Mouse (Mus musculus) MEL (cell line): ENCODE results near the gene Ffar3. TPM values are rescaled to one million over a fixed set of nuclear protein-coding genes. Genes with fewer than 3 reads are reported as not detected.
"Not testable (repeated sequence)": the region's sequence is repeated elsewhere in the genome, so short reads cannot be mapped to it uniquely, and the experiment has no call there.

Experiments
- DNase-seq: peaks from one replicate; pipeline ENCODE4 v3.0.0; 2011; ENCODE audit warnings: low read depth, low spot score
- H3K27ac ChIP-seq: 2 replicates; pipeline ENCODE4 v1.5.1; 2012; ENCODE audit warnings: low read depth, mild to moderate bottlenecking, control low read depth, low read length, moderate library complexity; ENCODE audit not compliant: control insufficient read depth
- H3K27me3 ChIP-seq, 2 experiments: fragments of 150-350 bp in 1 of 2; sonication (generic) in 1 of 2; 2 replicates each; pipeline ENCODE4 v1.6.1; 2012; ENCODE audit warnings: low read length in 2 of 2, mild to moderate bottlenecking in 2 of 2, improper control_type of control experiment in 1 of 2, moderate library complexity in 1 of 2; ENCODE audit not compliant: insufficient read depth in 2 of 2, control insufficient read depth in 1 of 2
- H3K36me3 ChIP-seq, 2 experiments: 2 replicates each; pipeline ENCODE4 v1.6.1; 2012 to 2014; ENCODE audit warnings: low read length in 2 of 2, improper control_type of control experiment in 1 of 2, inconsistent platforms in 1 of 2, mild to moderate bottlenecking in 1 of 2; ENCODE audit not compliant: insufficient read depth in 2 of 2, control insufficient read depth in 1 of 2
- H3K4me1 ChIP-seq, 2 experiments: fragments of 150-350 bp in 1 of 2; sonication (generic) in 1 of 2; 2 replicates each; pipeline ENCODE4 v1.6.1; 2012; ENCODE audit warnings: low read length in 2 of 2, improper control_type of control experiment in 1 of 2, mild to moderate bottlenecking in 1 of 2; ENCODE audit not compliant: insufficient read depth in 2 of 2, control insufficient read depth in 1 of 2
- H3K4me3 ChIP-seq, 2 experiments: fragments of 150-350 bp in 1 of 2; sonication (generic) in 1 of 2; 2 replicates each; pipeline ENCODE4 v1.5.1; 2012; ENCODE audit warnings: low read depth in 2 of 2, low read length in 2 of 2, mild to moderate bottlenecking in 2 of 2, moderate library complexity in 2 of 2, control low read depth in 1 of 2, improper control_type of control experiment in 1 of 2; ENCODE audit not compliant: control insufficient read depth in 1 of 2, insufficient read depth in 1 of 2
- H3K79me2 ChIP-seq: 2 replicates; pipeline ENCODE4 v1.6.1; 2012; ENCODE audit warnings: mild to moderate bottlenecking, low read length, moderate library complexity; ENCODE audit not compliant: control insufficient read depth, poor library complexity, insufficient read depth
- H3K9ac ChIP-seq: 2 replicates; pipeline ENCODE4 v1.6.1; 2012; ENCODE audit warnings: low read depth, mild to moderate bottlenecking, control low read depth, low read length, moderate library complexity; ENCODE audit not compliant: control insufficient read depth, poor library complexity, severe bottlenecking
- H3K9me3 ChIP-seq: fragments of 150-350 bp; sonication (generic); replicated peaks from 2 replicates; pipeline ENCODE4 v1.6.1; 2012; ENCODE audit warnings: mild to moderate bottlenecking, low read length, improper control_type of control experiment, moderate library complexity; ENCODE audit not compliant: insufficient read depth
- CTCF ChIP-seq, 3 experiments: IDR thresholded peaks in 2 of 3; conservative IDR thresholded peaks in 1 of 3; 2 replicates each; pipeline ENCODE4 v1.5.1; 2011 to 2012; ENCODE audit warnings: low read length in 3 of 3, low read depth in 2 of 3, mild to moderate bottlenecking in 2 of 3, improper control_type of control experiment in 1 of 3, inconsistent platforms in 1 of 3, mixed read lengths in 1 of 3, moderate library complexity in 1 of 3; ENCODE audit not compliant: control insufficient read depth in 1 of 3, insufficient read depth in 1 of 3, poor library complexity in 1 of 3, severe bottlenecking in 1 of 3
- ETS1 ChIP-seq: IDR thresholded peaks from 2 replicates; pipeline ENCODE4 v1.6.1; 2012; ENCODE audit warnings: low read depth, mild to moderate bottlenecking, inconsistent platforms, low read length, improper control_type of control experiment, moderate library complexity
- GABPA ChIP-seq: IDR thresholded peaks from 2 replicates; pipeline ENCODE4 v1.6.1; 2012; ENCODE audit warnings: low read depth, mild to moderate bottlenecking, inconsistent platforms, low read length, improper control_type of control experiment, moderate library complexity
- HCFC1 ChIP-seq: IDR thresholded peaks from 2 replicates; pipeline ENCODE4 v1.6.1; 2012; ENCODE audit warnings: low read depth, mild to moderate bottlenecking, inconsistent platforms, low read length, improper control_type of control experiment, moderate library complexity
- JUND ChIP-seq: IDR thresholded peaks from 2 replicates; pipeline ENCODE4 v1.6.1; 2011; ENCODE audit warnings: low read depth, mild to moderate bottlenecking, improper control_type of control experiment, low read length
- KAT2A ChIP-seq: conservative IDR thresholded peaks from 2 replicates; pipeline ENCODE4 v1.6.1; 2012; ENCODE audit warnings: low read depth, low read length, improper control_type of control experiment, inconsistent platforms
- MAFK ChIP-seq: IDR thresholded peaks from 2 replicates; pipeline ENCODE4 v1.6.1; 2011; ENCODE audit warnings: low read depth, mild to moderate bottlenecking, low read length, improper control_type of control experiment, borderline replicate concordance
- MEF2A ChIP-seq: IDR thresholded peaks from 2 replicates; pipeline ENCODE4 v1.6.1; 2014; ENCODE audit warnings: low read depth, mild to moderate bottlenecking, inconsistent platforms, low read length, improper control_type of control experiment; ENCODE audit not compliant: poor library complexity, insufficient replicate concordance, severe bottlenecking; ENCODE audit errors: extremely low read depth
- NRF1 ChIP-seq: IDR thresholded peaks from 2 replicates; pipeline ENCODE4 v1.6.1; 2014; ENCODE audit warnings: low read depth, mild to moderate bottlenecking, inconsistent platforms, low read length, improper control_type of control experiment, moderate library complexity; ENCODE audit not compliant: poor library complexity, insufficient read depth, severe bottlenecking
- POLR2A ChIP-seq, 2 experiments: IDR thresholded peaks; 2 replicates each; pipeline ENCODE4 v1.6.1; 2011 to 2012; ENCODE audit warnings: low read length in 2 of 2, mild to moderate bottlenecking in 2 of 2, control low read depth in 1 of 2, improper control_type of control experiment in 1 of 2, low read depth in 1 of 2, moderate library complexity in 1 of 2; ENCODE audit not compliant: control insufficient read depth in 1 of 2, insufficient read depth in 1 of 2, poor library complexity in 1 of 2
- POLR2AphosphoS5 ChIP-seq: IDR thresholded peaks from 2 replicates; pipeline ENCODE4 v1.6.1; 2012; ENCODE audit warnings: low read depth, borderline replicate concordance, mild to moderate bottlenecking, inconsistent platforms, low read length, moderate library complexity, mixed read lengths
- RAD21 ChIP-seq: IDR thresholded peaks from 2 replicates; pipeline ENCODE4 v1.6.1; 2011; ENCODE audit warnings: mild to moderate bottlenecking, low read depth, low read length, improper control_type of control experiment
- SIN3A ChIP-seq: IDR thresholded peaks from 2 replicates; pipeline ENCODE4 v1.6.1; 2012; ENCODE audit warnings: low read length, improper control_type of control experiment, inconsistent platforms
- TAL1 ChIP-seq: IDR thresholded peaks from 2 replicates; pipeline ENCODE4 v1.6.1; 2012; ENCODE audit warnings: mild to moderate bottlenecking, inconsistent platforms, low read length, moderate library complexity, mixed read lengths
- TCF12 ChIP-seq: IDR thresholded peaks from 2 replicates; pipeline ENCODE4 v1.6.1; 2014; ENCODE audit warnings: low read depth, mild to moderate bottlenecking, inconsistent platforms, low read length, improper control_type of control experiment, moderate library complexity
- USF1 ChIP-seq: IDR thresholded peaks from 2 replicates; pipeline ENCODE4 v1.6.1; 2014; ENCODE audit warnings: low read depth, mild to moderate bottlenecking, inconsistent platforms, low read length, improper control_type of control experiment, moderate library complexity
- ZC3H11A ChIP-seq: IDR thresholded peaks from 2 replicates; pipeline ENCODE4 v1.6.1; 2012; ENCODE audit warnings: low read depth, mild to moderate bottlenecking, inconsistent platforms, low read length, improper control_type of control experiment
- ZKSCAN1 ChIP-seq: IDR thresholded peaks from 2 replicates; pipeline ENCODE4 v1.6.1; 2012; ENCODE audit warnings: low read depth, mild to moderate bottlenecking, inconsistent platforms, low read length, improper control_type of control experiment, moderate library complexity
- ZNF384 ChIP-seq: IDR thresholded peaks from 2 replicates; pipeline ENCODE4 v1.6.1; 2012; ENCODE audit warnings: low read depth, mild to moderate bottlenecking, inconsistent platforms, low read length, improper control_type of control experiment
- polyA plus RNA-seq, 2 experiments: library from polyadenylated mRNA; stranded (reverse) in 1 of 2; unstranded in 1 of 2; fragments of >175 nt in 1 of 2; fragments of >200 nt in 1 of 2; gene quantifications; 2 replicates each; pipeline versions ENCODE4 v1.2.1 to v1.2.4; 2012; ENCODE audit warnings: low replicate concordance in 2 of 2, low read depth in 1 of 2; ENCODE audit not compliant: insufficient read length in 2 of 2, insufficient read depth in 1 of 2, missing spikeins in 1 of 2
- total RNA-seq: library from RNA; depleted of rRNA; stranded (reverse); fragments of 300-350 nt; gene quantifications from 2 replicates; pipeline ENCODE4 v1.2.3, GENCODE M21; 2012

Ffar3 gene
- total and polyA plus RNA-seq, 3 experiments: not detected

DNA sequence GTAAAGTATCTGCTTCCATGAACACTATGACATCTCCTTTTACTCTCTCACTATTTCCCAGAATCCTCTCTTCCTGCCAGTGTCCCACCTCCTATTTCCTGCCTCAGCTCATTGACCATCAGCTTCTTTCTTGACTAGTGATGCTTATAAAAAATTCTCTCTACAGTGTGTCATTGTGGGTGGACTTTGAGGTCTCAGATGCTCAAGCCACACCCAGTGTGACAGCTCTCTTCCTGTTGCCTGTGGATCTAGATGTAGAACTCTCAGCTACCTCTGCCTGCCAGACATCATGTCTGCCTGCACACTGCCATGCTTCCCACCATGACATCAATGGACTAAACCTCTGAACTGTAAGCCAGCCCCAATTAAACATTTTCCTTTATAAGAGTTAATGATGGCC lies 18.7 kb downstream of the Ffar3 start:
- no peaks in the 10 kb centered on the region for H3K27me3 ChIP-seq
- H3K79me2 ChIP-seq: no peaks in the 10 kb centered on the region
- H3K4me3 ChIP-seq: no peak overlapping the region
- H3K4me1 ChIP-seq: peaks cover 17 to 21% of the 10 kb centered on the region in 2 experiments
- peaks cover 0 to 16% of the 10 kb centered on the region in 2 experiments; a peak in 2 of 4 replicates for H3K36me3 ChIP-seq
- H3K27ac ChIP-seq: no peak overlapping the region
- no peaks in the 10 kb centered on the region for H3K9me3 ChIP-seq
- DNase-seq: no peak
- TF ChIP-seq ETS1 (no peak), ZNF384 (peak; percentile 27; the same call in 1 of the 2 replicates)
- no peak overlapping the region for H3K9ac ChIP-seq

DNA sequence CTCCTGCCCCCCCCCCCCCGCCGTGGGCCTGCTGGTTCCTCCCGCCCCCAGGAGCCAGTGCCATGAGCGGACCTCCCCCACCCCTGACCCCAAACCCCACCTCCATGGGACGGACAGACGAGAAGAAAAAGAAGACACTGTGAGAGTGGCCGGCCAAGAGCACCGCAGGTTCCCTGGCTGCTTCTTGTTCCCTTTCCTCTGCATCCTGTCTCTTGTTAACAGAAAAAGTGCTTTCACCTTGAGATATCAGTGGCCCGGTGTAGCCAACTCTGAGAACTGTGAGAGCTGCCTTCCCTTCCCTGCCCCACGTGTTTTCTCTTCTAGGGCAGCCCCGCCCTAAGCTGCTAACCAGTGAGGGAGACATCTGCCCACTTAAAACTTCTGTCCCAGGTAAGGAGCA lies 23.3 kb downstream of the Ffar3 start:
- peaks cover 3 to 17% of the 10 kb centered on the region in 2 experiments; a peak in 3 of 4 replicates for H3K4me1 ChIP-seq

DNA sequence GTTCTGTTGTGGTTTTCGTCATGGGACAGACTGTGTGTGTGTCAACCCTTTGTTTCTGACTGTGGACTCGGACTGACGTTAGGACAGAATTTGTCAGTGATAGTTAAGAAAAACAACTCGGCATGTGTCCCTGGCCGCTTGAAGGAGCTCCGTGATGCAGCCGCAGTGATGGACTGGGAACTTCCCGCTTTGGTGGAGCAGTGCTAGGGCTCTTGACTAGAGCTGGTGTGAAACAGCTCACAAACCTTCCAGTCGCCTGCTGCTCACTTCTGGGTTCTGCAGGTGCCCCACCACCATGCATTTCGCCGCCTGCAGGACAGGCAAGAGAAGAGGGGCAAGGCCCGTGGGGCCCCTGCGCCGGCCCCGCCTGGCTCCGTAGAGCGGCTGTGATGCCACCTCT lies 23.7 kb downstream of the Ffar3 start:
- Histone ChIP-seq H3K79me2 (no peaks in the 10 kb centered on the region), H3K36me3 (peaks cover 0 to 13% of the 10 kb centered on the region in 2 experiments; a peak in 2 of 4 replicates), H3K27ac (no peak overlapping the region), H3K27me3 (no peaks in the 10 kb centered on the region), H3K4me1 (peaks cover 3 to 17% of the 10 kb centered on the region in 2 experiments; a peak in 3 of 4 replicates), H3K9ac (no peak overlapping the region), H3K4me3 (no peak overlapping the region), H3K9me3 (no peaks in the 10 kb centered on the region)
- DNase-seq: no peak
- no peak for TF ChIP-seq ZNF384
- no peak for TF ChIP-seq USF1
- no peak for TF ChIP-seq ZC3H11A
- no peak for TF ChIP-seq POLR2A (IDR thresholded peaks at IDR 0.05; ENCODE audit: control insufficient read depth in 1 of 2, insufficient read depth in 1 of 2, low read depth in 1 of 2, low read length in 2 of 2, poor library complexity in 1 of 2)
- no peak for TF ChIP-seq MAFK
- TF ChIP-seq KAT2A: no peak
- TF ChIP-seq GABPA: no peak
- TF ChIP-seq ETS1: no peak
- no peak for TF ChIP-seq POLR2AphosphoS5
- no peak for TF ChIP-seq TCF12
- no peak for TF ChIP-seq HCFC1
- no peak for TF ChIP-seq NRF1
- TF ChIP-seq SIN3A: no peak
- TF ChIP-seq TAL1: no peak
- TF ChIP-seq ZKSCAN1: no peak
- no peak for TF ChIP-seq JUND
- no peak for TF ChIP-seq RAD21
- no peak for TF ChIP-seq CTCF (IDR thresholded peaks at IDR 0.05 in 2 of 3, conservative IDR thresholded peaks at IDR 0.05 in 1 of 3; ENCODE audit: control insufficient read depth in 1 of 3, insufficient read depth in 1 of 3, low read depth in 2 of 3, low read length in 3 of 3, poor library complexity in 1 of 3, severe bottlenecking in 1 of 3)
- no peak for TF ChIP-seq MEF2A

More for the DNA sequence above, 23.3 kb downstream of the Ffar3 start:
- not testable (repeated sequence) for H3K27ac ChIP-seq, H3K79me2 ChIP-seq, H3K27me3 ChIP-seq, DNase-seq, H3K4me3 ChIP-seq, H3K9me3 ChIP-seq, H3K9ac ChIP-seq
- peaks cover 0 to 13% of the 10 kb centered on the region in 2 experiments; a peak in 2 of 4 replicates for H3K36me3 ChIP-seq
